12 mouse cellular contexts compared by ENCODE assay signal in genomic region chr2:14146913-14147312, GRCm38 (mm10). TPM values are rescaled to one million over a fixed set of nuclear protein-coding genes. Genes with fewer than 3 reads are reported as not detected.
A peak's percentile ranks its signal among the peaks of the same experiment; 100 is the strongest.
DNase-seq lines count a peak whose midpoint lies in the region; ATAC-seq and TF ChIP-seq lines count a peak whose summit lies in the region.
"Had no signal": no experiment of that assay in that cellular context is flagged by ENCODE, and none has a peak within 500 bp of the region (broad histone marks: within the 10 kb centered on the region; RNA-seq: fewer than 3 reads in every experiment).

No protein-coding gene starts in this region.

- no peak for ATAC-seq in kidney, postnatal 0 days (replicated peaks; ENCODE audit: low FRiP score, low read depth)

- DNase-seq in cerebellum, postnatal 10 days = peak; percentile 25 to 45
- no peak for DNase-seq in cerebellum, adult 9-10 months
- DNase-seq in kidney, postnatal 0 days (ENCODE audit: low spot score) = peak; percentile 41
- DNase-seq in kidney, postnatal 14 days = no peak
- peak; percentile 40 for DNase-seq in thymus, postnatal 0 days (ENCODE audit: low spot score)
- DNase-seq in thymus, postnatal 10 days (ENCODE audit: low spot score in 2 of 2) = no peak
- DNase-seq in retina, postnatal 1 day = peak; percentile 7
- DNase-seq in frontal cortex, postnatal 14 days (ENCODE audit: low spot score in 2 of 2) = no peak
- DNase-seq: gastrocnemius, postnatal 14 days; kidney, postnatal 4 days had no signal

- 88% methylated on average over 2 of the region's 2 CpGs for WGBS in kidney, postnatal 0 days

- TF ChIP-seq CTCF in kidney, postnatal 0 days (IDR thresholded peaks at IDR 0.05; ENCODE audit: low read depth) = peak; percentile 75

- H3K36me3 ChIP-seq in kidney, postnatal 0 days (ENCODE audit: insufficient read depth, low read length) = peaks cover 19% of the 10 kb centered on the region; the same call in 1 of the 2 replicates

- no peaks in the 10 kb centered on the region for H3K27me3 ChIP-seq in kidney, postnatal 0 days (ENCODE audit: insufficient read depth, low read length)
- H3K27me3 ChIP-seq: hindbrain, embryonic 13.5 days had no signal

- H3K4me1 ChIP-seq in kidney, postnatal 0 days (replicated peaks; ENCODE audit: insufficient read depth, low read length) = no peaks in the 10 kb centered on the region
- H3K4me1 ChIP-seq: hindbrain, embryonic 13.5 days had no signal

- no peak overlapping the region for H3K4me2 ChIP-seq in kidney, postnatal 0 days (ENCODE audit: low read length)
- H3K4me2 ChIP-seq: hindbrain, embryonic 13.5 days had no signal

- H3K9ac ChIP-seq in kidney, postnatal 0 days (ENCODE audit: low read depth, low read length) = no peak overlapping the region
- H3K9ac ChIP-seq: hindbrain, embryonic 13.5 days had no signal

- no peak overlapping the region for H3K27ac ChIP-seq in kidney, postnatal 0 days
- H3K27ac ChIP-seq: hindbrain, embryonic 13.5 days had no signal

- no peaks in the 10 kb centered on the region for H3K9me3 ChIP-seq in kidney, postnatal 0 days (replicated peaks; ENCODE audit: low read length)
- H3K9me3 ChIP-seq: hindbrain, embryonic 13.5 days had no signal

- H3K4me3 ChIP-seq in kidney, postnatal 0 days (replicated peaks; ENCODE audit: low read depth, low read length) = no peak overlapping the region
- H3K4me3 ChIP-seq: hindbrain, embryonic 13.5 days had no signal

RNA-seq across cellular contexts. Expression of gene Tmem236, which starts 27.4 kb away (rescaled TPM):
- 0.16 and 0.18 TPM in 2 replicates for polyA plus RNA-seq in kidney, postnatal 0 days (2015; fragmentation: Nextera tagmentation; extraction: Ambion mirVana)
- 0.05 and 0.12 TPM in 2 replicates for polyA plus RNA-seq in thymus, postnatal 0 days (2015; fragmentation: Nextera tagmentation; extraction: Ambion mirVana)
- polyA plus RNA-seq: limb, embryonic 11.5 days had no signal

Comparison
In these comparisons a context has a peak if more than half of its experiments do, and no peak if none do; other contexts are left out.
1. DNase-seq: peak in cerebellum, postnatal 10 days (2 of 2), kidney, postnatal 0 days (single experiment), thymus, postnatal 0 days (single experiment) and retina, postnatal 1 day (single experiment); none in cerebellum, adult 9-10 months (single experiment), kidney, postnatal 14 days (single experiment), thymus, postnatal 10 days (0 of 2) and frontal cortex, postnatal 14 days (0 of 2).